Mouse (Mus musculus) midbrain, embryonic 15.5 days (tissue): ENCODE measurements around the gene Gsta2. TPM values are rescaled to one million over a fixed set of nuclear protein-coding genes. Genes with fewer than 3 reads are reported as not detected.

Source experiments
- ATAC-seq: fragments of 200-750 bp; cut with Nextera tagmentation; replicated peaks from 2 replicates; pipeline ENCODE4 v1.8.0; 2017; ENCODE audit warnings: moderate TSS enrichment
- H3K27ac ChIP-seq: fragments of 300-500 bp; sonication (generic); 2 replicates; pipeline ENCODE4 v1.5.1; 2015; ENCODE audit warnings: mild to moderate bottlenecking, inconsistent platforms
- H3K27me3 ChIP-seq: fragments of 300-500 bp; sonication (generic); replicated peaks from 2 replicates; pipeline ENCODE4 v1.6.1; 2015; ENCODE audit warnings: inconsistent platforms
- H3K36me3 ChIP-seq: fragments of 300-500 bp; sonication (generic); replicated peaks from 2 replicates; pipeline ENCODE4 v1.6.1; 2015; ENCODE audit warnings: inconsistent platforms
- H3K4me1 ChIP-seq: fragments of 300-500 bp; sonication (generic); 2 replicates; pipeline ENCODE4 v1.6.1; 2015; ENCODE audit warnings: inconsistent platforms
- H3K4me2 ChIP-seq: fragments of 300-500 bp; sonication (generic); 2 replicates; pipeline ENCODE4 v1.6.1; 2015; ENCODE audit warnings: inconsistent platforms, mild to moderate bottlenecking, moderate library complexity
- H3K4me3 ChIP-seq: fragments of 300-500 bp; sonication (generic); 2 replicates; pipeline ENCODE4 v1.5.1; 2015; ENCODE audit warnings: mild to moderate bottlenecking, inconsistent platforms
- H3K9ac ChIP-seq: fragments of 300-500 bp; sonication (generic); 2 replicates; pipeline ENCODE4 v1.6.1; 2015; ENCODE audit warnings: mild to moderate bottlenecking, inconsistent platforms
- H3K9me3 ChIP-seq: fragments of 300-500 bp; sonication (generic); 2 replicates; pipeline ENCODE4 v1.6.1; 2016; ENCODE audit warnings: inconsistent platforms
- WGBS: fragments of 180-500 bp; shearing (Covaris S2); methylation state at CpG from one replicate; pipeline ENCODE4 v1.1.7; 2015; ENCODE audit warnings: mixed read lengths; 5-methylcytosine and 5-hydroxymethylcytosine counted together
- polyA plus RNA-seq: library from polyadenylated mRNA; unstranded; fragments of >200 nt; fragmentation: Nextera tagmentation; extraction: Ambion mirVana; gene quantifications from 2 replicates; pipeline ENCODE4 v1.2.1, GENCODE M21; 2015

Gsta2 gene
- polyA plus RNA-seq, result not detected in 2 replicates

- no peak within 1 kb of the TSS for H3K4me3 ChIP-seq
- no peak within 1 kb of the TSS for H3K4me2 ChIP-seq
- H3K27ac ChIP-seq, result no peak within 1 kb of the TSS
- WGBS, result 93% methylated on average over 8 of the region's 8 CpGs
- no peaks in the 10 kb centered on the region for H3K27me3 ChIP-seq
- no peaks in the 10 kb centered on the region for H3K36me3 ChIP-seq
- H3K9ac ChIP-seq, result no peak within 1 kb of the TSS
- ATAC-seq, result no peak
- H3K4me1 ChIP-seq, result no peaks in the 10 kb centered on the region
- no peaks in the 10 kb centered on the region for H3K9me3 ChIP-seq
Measured at GRCm38 (mm10) chr9:78355611-78356010, at the start of gene Gsta2. TSS of gene Gsta2 (minus strand) at chr9:78355788.

DNA sequence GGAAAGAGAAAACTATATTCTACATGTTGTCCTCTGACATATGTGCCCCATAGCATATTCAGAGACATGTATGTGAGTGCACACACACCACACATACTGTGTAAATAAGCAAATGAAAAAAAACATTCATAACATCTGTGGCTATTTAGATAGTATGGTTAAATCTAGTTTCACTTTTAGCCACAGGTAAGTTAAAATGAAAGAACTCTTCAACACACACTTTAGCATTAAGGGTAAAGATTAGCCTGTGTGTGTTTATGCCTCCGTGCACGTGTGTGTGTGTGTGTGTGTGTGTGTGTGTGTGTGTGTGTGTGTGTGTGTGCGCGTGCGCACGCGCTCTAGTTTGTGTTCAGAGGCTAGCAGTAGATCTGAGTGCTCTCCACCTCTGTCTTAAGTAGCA is 46.0 kb upstream of the Gsta2 start:
- Histone ChIP-seq H3K9me3 (no peaks in the 10 kb centered on the region), H3K4me1 (no peaks in the 10 kb centered on the region), H3K27me3 (peaks cover 19% of the 10 kb centered on the region), H3K9ac (no peak overlapping the region), H3K36me3 (no peaks in the 10 kb centered on the region), H3K4me2 (no peak overlapping the region), H3K27ac (no peak overlapping the region), H3K4me3 (no peak overlapping the region)
- ATAC-seq, result no peak
- 93% methylated on average over 7 of the region's 7 CpGs for WGBS

DNA sequence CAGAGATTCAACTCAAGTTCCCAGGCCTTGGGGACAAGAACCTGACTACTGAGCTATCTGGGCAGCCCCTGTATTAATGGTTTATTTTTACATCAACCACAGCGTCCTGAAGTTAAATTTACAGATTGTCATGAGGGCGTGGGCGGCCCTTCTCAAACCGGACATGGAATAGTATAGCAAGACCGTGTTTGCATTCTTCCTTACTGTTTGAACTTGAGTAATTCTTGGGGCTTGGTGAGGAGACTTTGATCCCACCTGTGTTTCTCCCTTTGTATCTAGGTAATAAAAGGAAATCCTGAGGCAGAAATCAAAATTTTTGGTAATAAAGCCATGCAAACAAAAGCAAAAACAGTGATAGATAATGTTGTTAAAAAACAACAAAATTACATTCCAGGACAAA is 45.0 kb upstream of the Gsta2 start:
- peaks cover 6% of the 10 kb centered on the region for H3K4me1 ChIP-seq
- no peaks in the 10 kb centered on the region for H3K36me3 ChIP-seq
- no peak overlapping the region for H3K27ac ChIP-seq
- 87% methylated on average over 5 of the region's 5 CpGs for WGBS
- no peak overlapping the region for H3K4me2 ChIP-seq
- no peaks in the 10 kb centered on the region for H3K9me3 ChIP-seq
- H3K9ac ChIP-seq, result no peak overlapping the region
- ATAC-seq, result no peak
- peaks cover 29% of the 10 kb centered on the region for H3K27me3 ChIP-seq
- H3K4me3 ChIP-seq, result no peak overlapping the region

DNA sequence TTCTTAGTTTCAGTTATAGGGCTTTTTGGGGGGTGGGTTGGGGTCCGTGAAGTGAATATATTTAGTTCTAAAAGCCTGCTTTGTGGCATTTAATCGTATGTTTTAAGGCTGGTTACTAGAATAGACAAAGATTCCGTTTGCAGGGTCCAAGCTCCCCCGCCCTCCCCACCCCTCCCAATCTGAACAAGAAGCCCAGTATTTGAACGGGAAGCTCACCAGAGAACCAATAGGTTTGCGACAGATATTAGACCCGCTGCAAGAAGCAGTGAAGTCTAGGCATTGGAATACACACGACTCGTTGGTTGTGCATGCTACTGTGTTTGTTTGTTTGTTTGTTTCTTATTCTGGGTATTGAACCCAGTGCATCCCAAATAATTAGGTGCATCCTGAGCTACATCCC is 40.9 kb upstream of the Gsta2 start:
- WGBS, result 67% methylated on average over 9 of the region's 9 CpGs
- ATAC-seq, result no peak
- H3K4me2 ChIP-seq, result no peak overlapping the region; the same call in 1 of the 2 replicates

GRCm38 (mm10) chr9:78395630-78396351 is 40.2 kb upstream of the Gsta2 start, which contains the start of gene Ddx43:
TSS of gene Ddx43 (plus strand) at chr9:78395777.
- H3K4me1 ChIP-seq, result peaks cover 8% of the 10 kb centered on the region
- ATAC-seq, result peak; percentile 99
- H3K36me3 ChIP-seq, result no peaks in the 10 kb centered on the region
- H3K9me3 ChIP-seq, result no peaks in the 10 kb centered on the region
- H3K9ac ChIP-seq, result no peak within 1 kb of the TSS
- WGBS, result 4% methylated on average over 93 of the region's 93 CpGs
- peak within 1 kb of the TSS; percentile 79 for H3K4me2 ChIP-seq
- H3K27me3 ChIP-seq, result peaks cover 57% of the 10 kb centered on the region
- H3K4me3 ChIP-seq, result peak within 1 kb of the TSS; percentile 52
- no peak within 1 kb of the TSS for H3K27ac ChIP-seq

More for the DNA sequence above, 40.9 kb upstream of the Gsta2 start:
- peak overlapping the region; percentile 52; the same call in 1 of the 2 replicates for H3K4me3 ChIP-seq
- H3K36me3 ChIP-seq, result no peaks in the 10 kb centered on the region
- peaks cover 57% of the 10 kb centered on the region for H3K27me3 ChIP-seq
- H3K9ac ChIP-seq, result no peak overlapping the region
- no peak overlapping the region for H3K27ac ChIP-seq
- peaks cover 8% of the 10 kb centered on the region for H3K4me1 ChIP-seq
- H3K9me3 ChIP-seq, result no peaks in the 10 kb centered on the region

DNA sequence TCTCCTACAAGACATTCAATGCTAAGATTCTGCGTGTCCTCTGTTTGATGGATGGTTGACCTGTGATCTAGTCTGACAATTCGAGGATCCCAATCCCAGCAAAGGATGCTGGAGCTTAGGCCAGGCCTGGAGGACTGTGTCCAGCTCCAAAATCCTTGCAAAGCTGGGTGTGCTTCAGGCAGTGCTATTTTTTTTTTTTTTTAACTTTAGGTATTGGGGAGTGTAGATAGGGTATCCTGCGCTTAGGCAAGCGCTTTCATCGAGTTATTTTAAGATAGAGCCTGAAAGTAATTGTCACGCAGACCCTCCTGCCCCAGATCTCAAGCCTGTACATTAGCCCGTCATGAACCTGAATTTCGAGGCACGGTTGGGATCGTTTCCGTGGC is 39.6 kb upstream of the Gsta2 start:
- peaks cover 57% of the 10 kb centered on the region for H3K27me3 ChIP-seq

GRCm38 (mm10) chr9:78394602-78395001 is 39.0 kb upstream of the Gsta2 start:
- H3K4me2 ChIP-seq, result no peak overlapping the region
- H3K4me1 ChIP-seq, result peaks cover 8% of the 10 kb centered on the region
- H3K27ac ChIP-seq, result no peak overlapping the region
- H3K36me3 ChIP-seq, result no peaks in the 10 kb centered on the region
- H3K9ac ChIP-seq, result no peak overlapping the region
- peaks cover 57% of the 10 kb centered on the region for H3K27me3 ChIP-seq
- H3K9me3 ChIP-seq, result no peaks in the 10 kb centered on the region
- H3K4me3 ChIP-seq, result no peak overlapping the region
- no peak for ATAC-seq
- WGBS, result 67% methylated on average over 7 of the region's 7 CpGs

More for the DNA sequence above, 39.6 kb upstream of the Gsta2 start:
- WGBS, result 36% methylated on average over 11 of the region's 11 CpGs
- ATAC-seq, result no peak; the same call in 1 of the 2 replicates
- Histone ChIP-seq H3K9ac (no peak overlapping the region), H3K4me1 (peaks cover 8% of the 10 kb centered on the region), H3K4me3 (peak overlapping the region; percentile 52), H3K27ac (no peak overlapping the region), H3K36me3 (no peaks in the 10 kb centered on the region), H3K9me3 (no peaks in the 10 kb centered on the region), H3K4me2 (peak overlapping the region; percentile 79)

DNA sequence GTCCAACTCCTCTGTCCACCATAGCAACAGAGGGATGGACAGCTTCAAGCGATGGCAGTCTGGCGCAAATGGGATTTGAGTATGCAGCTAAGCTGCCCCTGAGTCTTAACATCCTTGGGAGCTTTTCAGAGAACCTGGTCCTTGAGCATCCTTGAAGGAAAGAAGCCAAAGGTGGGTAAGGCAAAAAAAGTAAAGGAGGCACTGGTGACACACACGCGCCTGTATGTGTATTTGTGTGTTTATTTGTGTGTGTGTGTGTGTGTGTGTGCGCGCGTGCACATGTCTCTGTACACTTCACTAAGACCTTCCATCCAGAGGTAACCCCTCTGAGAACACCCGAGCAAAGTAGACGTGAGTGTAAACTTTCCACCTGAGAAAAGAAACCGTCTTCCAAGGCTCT is 38.2 kb upstream of the Gsta2 start:
- H3K36me3 ChIP-seq, result no peaks in the 10 kb centered on the region
- no peak for ATAC-seq
- WGBS, result 85% methylated on average over 10 of the region's 10 CpGs

GRCm38 (mm10) chr9:78389981-78390380 is 34.4 kb upstream of the Gsta2 start:
- Histone ChIP-seq H3K4me1 (no peaks in the 10 kb centered on the region), H3K4me2 (no peak overlapping the region), H3K9ac (no peak overlapping the region), H3K36me3 (no peaks in the 10 kb centered on the region), H3K27ac (no peak overlapping the region), H3K4me3 (no peak overlapping the region), H3K27me3 (peaks cover 22% of the 10 kb centered on the region), H3K9me3 (no peaks in the 10 kb centered on the region)
- WGBS, result 68% methylated on average over 5 of the region's 5 CpGs
- ATAC-seq, result no peak

More for the DNA sequence above, 38.2 kb upstream of the Gsta2 start:
- Histone ChIP-seq H3K27ac (no peak overlapping the region), H3K4me2 (no peak overlapping the region), H3K9me3 (no peaks in the 10 kb centered on the region), H3K4me1 (peaks cover 8% of the 10 kb centered on the region), H3K4me3 (no peak overlapping the region), H3K9ac (no peak overlapping the region), H3K27me3 (peaks cover 53% of the 10 kb centered on the region)

GRCm38 (mm10) chr9:78386947-78387346 is 31.4 kb upstream of the Gsta2 start:
- Histone ChIP-seq H3K36me3 (no peaks in the 10 kb centered on the region), H3K27ac (no peak overlapping the region), H3K9me3 (no peaks in the 10 kb centered on the region), H3K9ac (no peak overlapping the region), H3K4me1 (no peaks in the 10 kb centered on the region), H3K4me3 (no peak overlapping the region), H3K4me2 (no peak overlapping the region), H3K27me3 (no peaks in the 10 kb centered on the region)
- ATAC-seq, result no peak
- whole genome bisulfite sequencing, result 86% methylated on average over 7 of the region's 7 CpGs

DNA sequence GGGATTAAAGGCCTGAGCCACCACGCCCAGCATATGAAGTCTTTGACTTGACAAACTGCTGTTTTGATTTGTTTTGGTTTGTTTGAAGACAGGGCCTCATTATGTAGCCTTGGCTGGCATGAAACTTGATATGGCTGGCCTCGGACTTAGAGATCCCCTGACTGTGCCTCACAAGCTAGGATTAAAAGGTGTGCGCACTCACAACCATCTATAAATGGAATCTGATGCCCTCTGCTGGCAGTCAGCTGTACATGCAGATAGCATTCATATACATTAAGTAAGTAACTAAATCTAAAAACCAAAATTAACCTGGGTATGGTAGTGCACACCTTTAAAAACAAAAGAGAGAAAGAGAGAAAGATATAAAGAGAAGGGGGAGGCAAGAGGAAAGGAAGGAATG is 30.3 kb upstream of the Gsta2 start:
- H3K4me1 ChIP-seq, result no peaks in the 10 kb centered on the region
- no peaks in the 10 kb centered on the region for H3K36me3 ChIP-seq
- no peaks in the 10 kb centered on the region for H3K27me3 ChIP-seq
- H3K4me2 ChIP-seq, result no peak overlapping the region
- 46% methylated on average over 3 of the region's 3 CpGs for WGBS
- no peak overlapping the region for H3K27ac ChIP-seq
- no peak overlapping the region for H3K4me3 ChIP-seq
- H3K9ac ChIP-seq, result no peak overlapping the region
- ATAC-seq, result no peak
- no peaks in the 10 kb centered on the region for H3K9me3 ChIP-seq

- ATAC-seq, result peak; percentile 95
- Histone ChIP-seq H3K9ac (peak within 1 kb of the TSS; percentile 31), H3K4me3 (peak within 1 kb of the TSS; percentile 41), H3K9me3 (no peaks in the 10 kb centered on the region), H3K36me3 (no peaks in the 10 kb centered on the region), H3K4me2 (peak within 1 kb of the TSS; percentile 77), H3K27ac (peak within 1 kb of the TSS; percentile 74), H3K4me1 (peaks cover 10% of the 10 kb centered on the region), H3K27me3 (no peaks in the 10 kb centered on the region)
- WGBS, result 4% methylated on average over 22 of the region's 23 CpGs
Measured at GRCm38 (mm10) chr9:78378113-78378785, 22.7 kb upstream of the Gsta2 start, which contains the start of gene Ooep. TSS of gene Ooep (minus strand) at chr9:78378725.
